Mouse (Mus musculus) midbrain, embryonic 13.5 days (tissue): Measurements from ENCODE around the gene Phkb. TPM values are rescaled to one million over a fixed set of nuclear protein-coding genes. Genes with fewer than 3 reads are reported as not detected.

ENCODE experiments used
- polyA plus RNA-seq: library from polyadenylated mRNA; unstranded; fragments of >200 nt; fragmentation: Nextera tagmentation; extraction: Ambion mirVana; gene quantifications from 2 replicates; pipeline ENCODE4 v1.2.1, GENCODE M21; 2015

Gene Phkb
- polyA plus RNA-seq, 1 experiment from 2014 or later, result 41.8 TPM

Other genes with a start within 250 kb of the Phkb start
- 46.7 and 53.5 TPM in 2 replicates for gene Neto2, start 140.0 kb upstream of the Phkb start, polyA plus RNA-seq
- gene Itfg1, start within 50 bp of the Phkb start, polyA plus RNA-seq, result 155 and 157 TPM in 2 replicates